In the genomic region with DNA sequence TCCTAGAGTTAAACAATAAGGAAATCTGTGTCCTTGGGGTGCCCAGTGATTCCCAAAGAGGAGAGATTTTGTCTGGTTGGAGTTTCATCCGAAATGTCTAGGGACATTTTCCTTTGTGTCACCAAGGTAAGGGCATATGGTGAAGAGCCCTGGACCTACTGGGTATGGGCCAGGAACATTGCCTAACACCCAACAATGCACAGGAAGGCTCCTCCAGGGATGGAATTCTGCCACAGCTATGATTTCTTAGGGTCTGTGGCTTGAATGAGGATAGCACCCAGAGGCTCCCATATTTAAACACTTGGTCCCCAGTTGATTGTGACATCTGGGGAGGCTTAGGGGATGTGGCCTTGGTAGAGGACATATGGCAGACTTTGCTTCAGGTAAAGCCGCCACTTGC, we compare ENCODE assay signal across 12 mouse cellular contexts.
"Had no signal": no experiment of that assay in that cellular context is flagged by ENCODE, and none has a peak within 500 bp of the region (broad histone marks: within the 10 kb centered on the region; RNA-seq: fewer than 3 reads in every experiment).

No protein-coding gene starts in this region.

- H3K4me2 ChIP-seq: liver, embryonic 11.5 days; liver, embryonic 15.5 days; midbrain, embryonic 11.5 days; midbrain, embryonic 15.5 days; neural tube, embryonic 12.5 days had no signal

- ATAC-seq: midbrain, embryonic 15.5 days had no signal

- H3K27ac ChIP-seq: left cerebral cortex, adult 2 months; limb, embryonic 10.5 days; liver, embryonic 15.5 days; macrophage; midbrain, embryonic 15.5 days; neural tube, embryonic 12.5 days; stomach, postnatal 0 days had no signal

- H3K9me3 ChIP-seq: limb, embryonic 10.5 days; liver, embryonic 15.5 days; megakaryocyte, embryonic 14.5 days; midbrain, embryonic 15.5 days; neural tube, embryonic 12.5 days had no signal

- DNase-seq: lung, adult 2 months; lung, postnatal 10 days had no signal

- H3K27me3 ChIP-seq: liver, embryonic 15.5 days; midbrain, embryonic 15.5 days; neural tube, embryonic 12.5 days had no signal

- H3K9ac ChIP-seq: liver, embryonic 15.5 days; midbrain, embryonic 15.5 days; neural tube, embryonic 12.5 days had no signal

- H3K4me3 ChIP-seq: left cerebral cortex, adult 2 months; limb, embryonic 10.5 days; liver, embryonic 15.5 days; megakaryocyte, embryonic 14.5 days; midbrain, embryonic 15.5 days; neural tube, embryonic 12.5 days had no signal
